Mouse (Mus musculus) v-Abl transformed pro-B cells (cell line): ENCODE measurements around the gene Cdkn1b.

Experiments
- in situ Hi-C, 2 experiments: fragments of 400-800 bp; cut with MboI; formaldehyde crosslinking; loops; one replicate each; pipeline ENCODE4 v1.15.1; 2025; ENCODE audit not compliant: unreplicated experiment in 2 of 2

Cdkn1b gene

DNA sequence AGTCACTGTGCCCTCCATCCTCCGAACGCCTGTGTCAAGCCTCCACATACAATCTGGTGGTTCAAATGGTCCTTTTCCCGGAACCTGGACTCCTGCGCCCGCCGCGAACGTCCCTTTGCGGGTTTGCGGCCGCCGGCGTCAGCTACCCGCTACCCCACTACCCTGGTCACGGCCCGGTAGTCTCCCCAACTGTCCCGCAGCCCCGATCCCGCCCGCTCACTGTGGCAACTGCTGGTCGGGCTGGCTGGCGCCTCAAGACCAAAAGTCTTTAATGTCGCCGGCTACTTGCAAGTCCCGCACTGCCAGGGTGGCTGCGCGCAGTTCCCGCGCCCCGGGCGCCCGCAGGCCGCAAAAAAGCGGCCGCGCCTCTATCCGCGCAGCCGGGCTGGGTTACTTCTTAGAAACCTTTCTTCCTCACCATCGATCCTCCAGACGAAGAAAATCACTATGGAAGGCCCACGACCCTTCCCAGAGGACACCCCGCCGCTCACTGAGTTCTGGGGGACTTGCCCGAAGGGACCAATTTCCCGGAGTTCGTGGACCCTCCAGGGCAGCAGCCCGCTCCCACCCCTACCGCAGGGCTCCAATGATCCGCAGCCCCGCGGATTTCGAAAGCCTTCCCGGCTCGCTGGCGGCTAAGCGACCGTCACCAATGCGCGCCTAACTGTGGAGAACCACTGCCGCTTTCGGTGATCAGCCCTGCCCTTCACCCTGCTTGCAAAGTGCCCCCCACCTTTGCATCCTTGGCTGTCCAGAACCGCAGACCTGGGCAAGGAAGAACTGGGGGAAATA, 6.8 kb downstream of the Cdkn1b start:
- in situ Hi-C loops, result loop anchor here in 1 of 2 experiments (10.0 to 25.0 kb wide), 2 partner anchors 1628 to 2010 kb away; partner anchors contain the start of gene Arhgdib

- in situ Hi-C loops, result loop anchor here in 1 of 2 experiments (10.0 to 25.0 kb wide), 2 partner anchors 1627 to 2010 kb away; partner anchors contain the start of gene Arhgdib
These were observed 7.4 kb downstream of the Cdkn1b start for GRCm38 (mm10) chr6:134927595-134928095.

GRCm38 (mm10) chr6:134928096-134928888, 8.1 kb downstream of the Cdkn1b start:
- in situ Hi-C loops, result loop anchor here in 1 of 2 experiments (10.0 to 25.0 kb wide), 2 partner anchors 1627 to 2009 kb away; partner anchors contain the start of gene Arhgdib

DNA sequence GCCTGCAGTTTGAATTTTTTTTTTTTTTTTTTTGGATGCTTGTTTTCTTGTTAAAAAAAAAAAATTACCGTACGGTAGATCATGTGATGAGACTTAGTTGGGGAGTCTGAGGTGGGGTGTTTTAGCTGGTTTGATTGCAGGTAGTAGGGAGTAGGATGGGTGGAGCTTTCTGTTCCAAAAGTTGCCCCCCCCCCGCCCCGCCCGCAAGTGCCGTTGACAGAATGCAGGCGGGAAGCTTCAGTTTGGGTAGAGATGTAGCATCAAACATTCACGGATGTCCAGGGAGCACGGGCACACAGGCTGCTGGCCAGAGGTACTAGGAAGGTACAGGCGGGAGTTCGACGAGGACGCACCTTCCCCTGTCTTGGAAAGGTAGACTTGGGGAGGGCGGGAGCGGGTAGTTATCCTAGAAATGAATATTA, 8.7 kb downstream of the Cdkn1b start:
- in situ Hi-C loops, result loop anchor here in 1 of 2 experiments (10.0 to 25.0 kb wide), 2 partner anchors 1626 to 2008 kb away; partner anchors contain the start of gene Arhgdib

GRCm38 (mm10) chr6:134929926-134930325, 9.7 kb downstream of the Cdkn1b start:
- in situ Hi-C loops, result loop anchor here (5.0 to 25.0 kb wide), 3 partner anchors 33 to 2007 kb away; partner anchors contain the start of genes Gpr19 (in 2 of the 2) and Arhgdib (in 1 of the 2)

DNA sequence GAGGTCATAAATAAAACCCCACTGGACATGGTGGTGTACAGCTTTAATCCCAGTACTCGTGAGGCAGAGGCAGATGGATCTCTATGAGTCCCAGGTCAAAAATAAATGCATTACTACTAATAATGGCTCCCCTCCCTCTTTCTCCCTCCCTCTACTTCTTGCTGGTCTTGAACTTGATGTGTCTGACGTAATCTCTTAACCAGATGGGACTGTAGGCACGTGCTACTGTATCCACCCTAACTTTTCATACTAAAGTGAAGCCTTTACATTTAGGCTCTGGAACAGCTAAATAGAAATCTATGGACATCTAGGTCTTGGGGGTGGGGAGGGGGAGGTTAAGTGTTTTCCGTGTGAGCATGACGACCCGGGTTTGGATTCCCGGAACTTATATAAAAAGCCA, 10.2 kb downstream of the Cdkn1b start:
- in situ Hi-C loops, result loop anchor here (5.0 to 25.0 kb wide), 2 partner anchors 33 to 2007 kb away; partner anchors contain the start of genes Gpr19 (in 2 of the 2) and Arhgdib (in 1 of the 2)

GRCm38 (mm10) chr6:134931146-134931545, 10.9 kb downstream of the Cdkn1b start:
- in situ Hi-C loops, result loop anchor here (5.0 to 25.0 kb wide), 2 partner anchors 34 to 2006 kb away; partner anchors contain the start of genes Gpr19 (in 2 of the 2) and Arhgdib (in 1 of the 2)

DNA sequence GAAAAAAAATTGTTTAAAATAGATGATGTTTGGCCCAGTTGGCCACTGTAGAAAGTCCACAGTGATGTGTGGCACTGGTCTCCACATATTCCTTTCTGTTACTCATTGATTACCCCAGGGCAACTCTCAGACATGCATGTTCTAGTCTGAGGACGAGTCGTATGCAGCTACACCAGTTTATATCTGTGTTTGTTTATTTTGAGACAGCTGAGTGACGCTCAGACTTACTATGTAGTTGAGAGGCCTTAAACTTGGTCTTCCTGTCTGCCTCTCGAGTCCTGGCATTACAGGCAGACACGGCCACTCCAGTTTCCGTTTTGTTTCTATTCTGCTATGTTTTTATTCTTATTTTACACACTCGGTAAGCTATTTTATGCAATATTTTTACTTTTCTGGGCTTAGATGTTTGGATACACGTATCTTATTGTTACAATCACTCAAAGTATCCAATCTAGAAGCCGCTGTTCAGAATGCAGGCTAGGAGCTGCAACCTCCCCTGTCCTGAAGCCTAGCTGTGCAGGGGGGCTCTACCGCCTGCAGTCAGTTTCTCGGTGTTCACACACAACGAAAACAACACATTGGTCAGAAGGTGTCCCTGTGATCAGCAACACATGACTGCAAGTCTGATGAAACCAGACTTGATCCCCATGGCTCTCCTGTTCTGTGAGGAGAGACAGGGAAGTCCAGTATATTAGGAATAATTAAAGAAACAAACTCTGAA, 12.4 kb downstream of the Cdkn1b start:
- in situ Hi-C loops, result loop anchor here (5.0 to 25.0 kb wide), 2 partner anchors 35 to 2005 kb away; partner anchors contain the start of genes Gpr19 (in 2 of the 2) and Arhgdib (in 1 of the 2)

- in situ Hi-C loops, result loop anchor here (5.0 to 25.0 kb wide), 2 partner anchors 36 to 2004 kb away; partner anchors contain the start of genes Gpr19 (in 2 of the 2) and Arhgdib (in 1 of the 2)
These were observed 13.0 kb downstream of the Cdkn1b start for GRCm38 (mm10) chr6:134933207-134933558.

GRCm38 (mm10) chr6:134934305-134934704, 14.1 kb downstream of the Cdkn1b start:
- in situ Hi-C loops, result loop anchor here (5.0 to 25.0 kb wide), 2 partner anchors 37 to 2003 kb away; partner anchors contain the start of genes Gpr19 (in 2 of the 2) and Arhgdib (in 1 of the 2)

- in situ Hi-C loops, result loop anchor here in 1 of 2 experiments (25.0 kb wide), 1 partner anchor 1998 kb away; the partner anchor contains the start of gene Arhgdib
These were observed 19.6 kb downstream of the Cdkn1b start for GRCm38 (mm10) chr6:134939781-134940180.

GRCm38 (mm10) chr6:134943759-134944407, 23.7 kb downstream of the Cdkn1b start:
- in situ Hi-C loops, result loop anchor here in 1 of 2 experiments (25.0 kb wide), 1 partner anchor 1993 kb away; the partner anchor contains the start of gene Arhgdib

GRCm38 (mm10) chr6:134946054-134946453, 25.9 kb downstream of the Cdkn1b start:
- in situ Hi-C loops, result loop anchor here (5.0 to 25.0 kb wide), 5 partner anchors 36 to 1991 kb away; partner anchors contain the start of genes Apold1 (in 1 of the 2) and Arhgdib (in 1 of the 2)

GRCm38 (mm10) chr6:134946858-134947257, 26.7 kb downstream of the Cdkn1b start:
- in situ Hi-C loops, result loop anchor here (5.0 to 25.0 kb wide), 5 partner anchors 35 to 1990 kb away; partner anchors contain the start of genes Apold1 (in 1 of the 2) and Arhgdib (in 1 of the 2)

- in situ Hi-C loops, result loop anchor here (5.0 to 25.0 kb wide), 5 partner anchors 35 to 1990 kb away; partner anchors contain the start of genes Apold1 (in 1 of the 2) and Arhgdib (in 1 of the 2)
These were observed 27.3 kb downstream of the Cdkn1b start for GRCm38 (mm10) chr6:134947311-134948087.

DNA sequence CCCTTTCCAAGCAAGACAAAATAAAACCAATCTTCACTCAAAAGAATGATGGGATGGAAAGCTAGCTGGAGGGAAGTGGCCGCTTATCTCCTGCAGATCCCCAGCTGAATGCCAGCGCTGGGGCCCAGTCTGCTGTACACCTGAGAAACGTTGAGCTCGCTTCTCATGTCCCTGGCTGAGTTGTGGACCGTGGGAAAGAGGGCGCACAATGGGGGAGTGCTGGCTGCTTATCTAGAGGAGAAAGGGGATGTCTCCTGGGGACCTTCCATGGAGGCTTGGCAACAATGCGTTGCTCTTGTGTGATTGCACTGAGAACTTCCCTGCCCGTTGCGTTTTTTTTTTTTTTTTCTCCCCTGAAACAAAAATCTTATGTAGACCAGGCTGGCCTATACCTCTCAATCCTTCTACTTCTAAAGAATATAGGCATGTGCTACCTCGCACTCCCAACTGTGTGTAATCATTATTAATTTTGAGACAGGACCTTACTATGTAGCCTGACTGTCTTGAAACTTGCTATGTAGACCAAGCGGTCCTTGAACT, 28.4 kb downstream of the Cdkn1b start:
- in situ Hi-C loops, result loop anchor here (5.0 to 25.0 kb wide), 5 partner anchors 34 to 1989 kb away; partner anchors contain the start of genes Apold1 (in 1 of the 2) and Arhgdib (in 1 of the 2)

DNA sequence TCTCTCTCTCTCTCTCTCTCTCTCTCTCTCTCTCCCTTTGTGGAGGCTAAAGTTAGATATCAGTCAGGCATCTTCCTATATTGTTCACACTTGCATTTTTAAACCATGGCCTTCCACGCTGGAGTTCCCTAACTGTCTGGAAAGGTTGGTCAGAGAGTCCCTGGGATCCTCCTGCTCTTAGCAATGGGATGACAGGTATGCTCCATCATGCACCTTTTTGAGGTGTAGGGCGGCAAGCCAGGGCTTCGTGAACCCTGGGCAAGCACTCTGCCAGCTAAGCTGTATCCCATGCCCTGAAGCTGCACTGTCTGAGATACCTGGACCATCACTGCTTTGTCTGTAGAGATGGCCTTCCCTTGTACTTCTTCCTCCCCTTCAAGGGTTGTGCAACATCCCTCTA, 29.0 kb downstream of the Cdkn1b start:
- in situ Hi-C loops, result loop anchor here (5.0 to 25.0 kb wide), 5 partner anchors 33 to 1988 kb away; partner anchors contain the start of genes Apold1 (in 1 of the 2) and Arhgdib (in 1 of the 2)
